In genomic region chr11:86682861-86683260, GRCm38 (mm10) we compare ENCODE assay signal across 8 mouse cellular contexts. TPM values are rescaled to one million over a fixed set of nuclear protein-coding genes. Genes with fewer than 3 reads are reported as not detected.
DNase-seq lines count a peak whose midpoint lies in the region; ATAC-seq and TF ChIP-seq lines count a peak whose summit lies in the region.

No protein-coding gene starts in this region.

- H3K9ac ChIP-seq in heart, embryonic 11.5 days (ENCODE audit: low read depth, low read length) = peak overlapping the region; percentile 87
- peak overlapping the region; percentile 72 for H3K9ac ChIP-seq in forebrain, embryonic 16.5 days (replicated peaks; ENCODE audit: low read depth, low read length)
- peak overlapping the region; percentile 96 for H3K9ac ChIP-seq in liver, postnatal 0 days (replicated peaks)

- H3K4me1 ChIP-seq in heart, embryonic 11.5 days (ENCODE audit: control insufficient read depth, insufficient read depth, low read length) = peaks cover 20% of the 10 kb centered on the region
- peaks cover 38% of the 10 kb centered on the region for H3K4me1 ChIP-seq in E14TG2a.4 (replicated peaks; ENCODE audit: low read depth, low read length)
- H3K4me1 ChIP-seq in forebrain, embryonic 16.5 days (replicated peaks; ENCODE audit: control insufficient read depth, insufficient read depth, low read length) = peaks cover 30% of the 10 kb centered on the region
- peaks cover 30% of the 10 kb centered on the region for H3K4me1 ChIP-seq in liver, postnatal 0 days (ENCODE audit: insufficient read depth)

- no peak overlapping the region for H3K27ac ChIP-seq in heart, embryonic 11.5 days (ENCODE audit: low read depth, low read length)
- H3K27ac ChIP-seq in forebrain, embryonic 16.5 days (ENCODE audit: low read length) = no peak overlapping the region; the same call in 1 of the 2 replicates
- peak overlapping the region; percentile 98 for H3K27ac ChIP-seq in liver, postnatal 0 days (ENCODE audit: low read depth)

- H3K27me3 ChIP-seq in heart, embryonic 11.5 days (ENCODE audit: control insufficient read depth, insufficient read depth, low read length) = no peaks in the 10 kb centered on the region
- H3K27me3 ChIP-seq in E14TG2a.4 (ENCODE audit: insufficient read depth, low read length) = no peaks in the 10 kb centered on the region
- H3K27me3 ChIP-seq in forebrain, embryonic 16.5 days (replicated peaks; ENCODE audit: control insufficient read depth, insufficient read depth, low read length) = no peaks in the 10 kb centered on the region
- H3K27me3 ChIP-seq in liver, postnatal 0 days (ENCODE audit: insufficient read depth, low read length) = no peaks in the 10 kb centered on the region

- no peaks in the 10 kb centered on the region for H3K36me3 ChIP-seq in heart, embryonic 11.5 days (ENCODE audit: control insufficient read depth, insufficient read depth, low read length)
- peaks cover 28% of the 10 kb centered on the region for H3K36me3 ChIP-seq in E14TG2a.4 (ENCODE audit: insufficient read depth, low read length)
- no peaks in the 10 kb centered on the region for H3K36me3 ChIP-seq in forebrain, embryonic 16.5 days (ENCODE audit: control insufficient read depth, insufficient read depth)
- no peaks in the 10 kb centered on the region for H3K36me3 ChIP-seq in liver, postnatal 0 days (replicated peaks; ENCODE audit: insufficient read depth, low read length)

- ATAC-seq in heart, embryonic 11.5 days (replicated peaks; ENCODE audit: insufficient number of reproducible peaks, low FRiP score, low TSS enrichment) = no peak
- ATAC-seq in forebrain, embryonic 16.5 days = no peak
- no peak for ATAC-seq in liver, postnatal 0 days

- TF ChIP-seq CTCF in E14TG2a.4 (conservative IDR thresholded peaks at IDR 0.05; ENCODE audit: low read length) = no peak
- TF ChIP-seq CTCF in liver, postnatal 0 days (IDR thresholded peaks at IDR 0.05; ENCODE audit: low read depth) = no peak

- no peaks in the 10 kb centered on the region for H3K9me3 ChIP-seq in heart, embryonic 11.5 days (replicated peaks; ENCODE audit: control insufficient read depth, low read length)
- no peaks in the 10 kb centered on the region for H3K9me3 ChIP-seq in E14TG2a.4 (ENCODE audit: low read length)
- H3K9me3 ChIP-seq in forebrain, embryonic 16.5 days (ENCODE audit: control insufficient read depth, low read length) = no peaks in the 10 kb centered on the region
- no peaks in the 10 kb centered on the region for H3K9me3 ChIP-seq in liver, postnatal 0 days (ENCODE audit: low read length)

- no peak for DNase-seq in heart, adult 9 months (ENCODE audit: low spot score in 2 of 2)
- DNase-seq in liver, postnatal 0 days = no peak
- DNase-seq in adrenal gland, postnatal 36 days = no peak
- no peak for DNase-seq in adrenal gland, postnatal 4 days (ENCODE audit: low spot score in 2 of 2)
- DNase-seq in ovary, postnatal 14 days (ENCODE audit: low spot score) = no peak

- H3K4me3 ChIP-seq in heart, embryonic 11.5 days (ENCODE audit: low read depth, low read length) = peak overlapping the region; percentile 78
- peak overlapping the region; percentile 98 for H3K4me3 ChIP-seq in E14TG2a.4 (replicated peaks; ENCODE audit: low read length)
- peak overlapping the region; percentile 63 for H3K4me3 ChIP-seq in forebrain, embryonic 16.5 days (replicated peaks; ENCODE audit: low read length)
- H3K4me3 ChIP-seq in liver, postnatal 0 days (ENCODE audit: low read depth, low read length) = peak overlapping the region; percentile 94

- TF ChIP-seq EP300 in liver, postnatal 0 days (IDR thresholded peaks at IDR 0.05; ENCODE audit: low read depth) = no peak

- peak overlapping the region; percentile 66 for H3K4me2 ChIP-seq in heart, embryonic 11.5 days
- peak overlapping the region; percentile 73 for H3K4me2 ChIP-seq in forebrain, embryonic 16.5 days (ENCODE audit: low read length)
- peak overlapping the region; percentile 92 for H3K4me2 ChIP-seq in liver, postnatal 0 days (ENCODE audit: low read depth, low read length)

- 35% methylated on average over 7 of the region's 7 CpGs for WGBS in heart, embryonic 11.5 days (ENCODE audit: insufficient replicate concordance)
- WGBS in forebrain, embryonic 16.5 days = 40% methylated on average over 7 of the region's 7 CpGs
- WGBS in liver, postnatal 0 days (ENCODE audit: insufficient replicate concordance) = 31% methylated on average over 7 of the region's 7 CpGs

RNA-seq across cellular contexts. Expression of gene Vmp1, which starts 0.8 kb away (rescaled TPM):
- 112 and 120 TPM in 2 replicates for polyA plus RNA-seq in heart, embryonic 11.5 days (2014; fragmentation: Nextera tagmentation; extraction: Ambion mirVana)
- polyA plus RNA-seq in forebrain, embryonic 16.5 days (2015; fragmentation: Nextera tagmentation; extraction: Ambion mirVana) = 103 and 116 TPM in 2 replicates
- 110 and 125 TPM in 2 replicates for polyA plus RNA-seq in liver, postnatal 0 days (2015; fragmentation: Nextera tagmentation; extraction: Ambion mirVana)
- 100 to 1,000 TPM in 1 of 2 experiments, 10 to 100 TPM in 1; 96.3 to 185 TPM for total RNA-seq in adrenal gland, postnatal 36 days (2021)
- 100 to 1,000 TPM; 109 to 120 TPM for total RNA-seq in adrenal gland, postnatal 4 days (2021)

RNA-seq across cellular contexts. Expression of gene Ptrh2, which starts 0.9 kb away (rescaled TPM):
- 21.5 and 22.7 TPM in 2 replicates for polyA plus RNA-seq in heart, embryonic 11.5 days (2014; fragmentation: Nextera tagmentation; extraction: Ambion mirVana)
- 37.2 and 39.2 TPM in 2 replicates for polyA plus RNA-seq in forebrain, embryonic 16.5 days (2015; fragmentation: Nextera tagmentation; extraction: Ambion mirVana)
- polyA plus RNA-seq in liver, postnatal 0 days (2015; fragmentation: Nextera tagmentation; extraction: Ambion mirVana) = 12.7 and 13.3 TPM in 2 replicates
- total RNA-seq in adrenal gland, postnatal 36 days (2021) = 10 to 100 TPM; 14.1 to 17.4 TPM
- total RNA-seq in adrenal gland, postnatal 4 days (2021) = 10 to 100 TPM; 21.6 to 22.0 TPM
